Mouse (Mus musculus) layer of hippocampus, postnatal 25 days (tissue): ENCODE measurements at regions not wholly inside any gene's neighbourhood (a gene's known extent, or its start where the extent isn't known, plus 50 kb on each side); places are given as distances from the start of the nearest gene placed in this dataset.

Experiments used
- DNase-seq, 2 experiments: peaks; one replicate each; pipeline ENCODE4 v3.0.0; 2022; ENCODE audit warnings: mixed read lengths in 2 of 2, low spot score in 1 of 2; ENCODE audit errors: extremely low spot score in 1 of 2

DNA sequence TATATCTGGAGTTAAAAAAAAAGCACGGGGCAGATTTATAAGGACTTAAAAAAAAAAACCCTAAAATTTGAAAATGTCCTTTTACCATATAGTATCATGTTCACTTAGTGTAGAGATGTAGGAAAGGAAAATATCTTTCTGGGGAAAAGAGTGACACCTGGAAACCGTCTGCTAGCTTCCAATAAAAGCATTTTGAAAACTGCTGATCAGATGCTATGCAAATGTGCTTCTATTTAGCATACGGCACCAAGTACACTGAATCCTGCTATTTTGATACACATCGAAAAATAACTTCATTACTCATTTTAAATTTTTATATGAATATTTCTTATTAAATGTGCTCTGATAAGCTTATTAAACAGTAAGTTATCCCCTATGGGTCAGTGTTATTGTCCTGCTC, 148.1 kb upstream of the Rasa1 start:
- DNase-seq, result no peak

DNA sequence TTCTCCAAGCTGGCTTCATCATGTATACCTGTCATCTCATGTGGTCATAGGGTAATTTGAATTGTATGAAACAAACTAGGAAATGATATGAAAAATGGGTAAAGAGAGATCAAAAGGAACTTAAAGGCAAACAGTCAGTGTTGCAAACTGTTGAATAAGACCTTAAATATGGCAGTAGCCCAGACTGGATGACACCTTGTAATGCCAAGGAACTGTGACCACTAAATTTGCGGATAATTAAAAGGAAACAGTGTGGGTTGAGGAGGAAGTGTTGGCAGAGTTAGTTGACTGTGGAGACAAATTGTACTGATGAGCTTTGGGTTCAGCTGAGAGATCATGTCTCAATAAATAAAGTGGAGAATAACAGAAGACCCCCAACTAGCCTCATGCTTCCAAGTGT, 147.3 kb upstream of the Rasa1 start:
- no peak for DNase-seq

DNA sequence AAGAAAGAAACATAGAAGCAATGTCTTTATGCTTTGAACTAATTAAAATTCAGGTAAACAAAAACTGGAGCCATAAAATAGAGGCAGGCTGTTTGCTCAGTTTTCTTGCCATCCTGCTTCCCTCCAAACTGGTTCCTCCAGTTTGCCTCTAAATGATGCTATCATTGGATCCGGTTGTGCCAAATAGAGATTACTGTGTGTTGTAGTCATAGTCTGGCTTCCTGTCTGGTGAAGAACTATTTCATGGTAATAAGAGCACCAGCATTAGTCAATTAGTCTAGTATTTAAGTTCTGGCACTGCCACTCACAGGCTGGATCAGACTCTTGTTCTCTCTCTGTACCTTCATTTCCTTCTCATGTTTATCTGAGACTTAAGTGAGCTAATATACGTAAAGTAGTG, 141.9 kb upstream of the Rasa1 start:
- no peak for DNase-seq

DNA sequence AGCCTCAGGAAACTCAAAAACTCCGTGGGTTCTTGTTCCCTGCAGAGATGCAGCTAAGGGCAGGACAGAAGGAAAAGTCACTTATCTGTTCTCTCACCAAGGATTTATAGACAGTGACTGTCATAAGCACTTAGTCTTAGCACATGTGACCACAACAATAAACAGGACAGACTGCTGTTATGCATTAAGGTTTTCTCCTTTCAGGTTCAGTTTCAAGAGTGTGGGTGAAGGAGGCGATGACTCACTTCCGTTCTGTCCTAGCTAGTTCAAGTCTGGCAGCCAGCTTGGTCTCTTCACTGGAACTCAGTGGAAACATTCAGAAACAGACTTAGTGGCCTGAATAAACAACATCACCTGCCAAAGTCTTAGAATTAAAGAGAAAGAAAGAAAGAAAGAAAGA, 141.1 kb upstream of the Rasa1 start:
- no peak for DNase-seq

DNA sequence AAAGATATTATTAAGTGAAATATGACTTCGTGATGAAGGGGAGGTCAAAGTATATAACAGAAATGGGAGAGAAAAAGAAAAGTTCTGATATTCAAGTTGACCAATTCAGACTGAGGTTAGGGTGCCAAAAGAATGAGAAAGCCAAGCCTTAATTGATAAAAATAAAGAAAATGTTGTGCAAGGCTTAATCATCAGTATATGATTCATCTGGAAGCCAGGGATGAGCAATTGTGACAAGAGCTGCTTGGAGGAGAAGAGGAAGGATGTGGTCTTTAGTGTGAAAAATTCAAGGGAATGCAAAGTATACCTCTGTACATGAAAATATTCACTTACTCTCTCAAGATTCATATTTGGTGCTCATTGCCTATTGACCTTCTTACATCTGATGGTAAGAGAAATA, 129.7 kb upstream of the Rasa1 start:
- no peak for DNase-seq

DNA sequence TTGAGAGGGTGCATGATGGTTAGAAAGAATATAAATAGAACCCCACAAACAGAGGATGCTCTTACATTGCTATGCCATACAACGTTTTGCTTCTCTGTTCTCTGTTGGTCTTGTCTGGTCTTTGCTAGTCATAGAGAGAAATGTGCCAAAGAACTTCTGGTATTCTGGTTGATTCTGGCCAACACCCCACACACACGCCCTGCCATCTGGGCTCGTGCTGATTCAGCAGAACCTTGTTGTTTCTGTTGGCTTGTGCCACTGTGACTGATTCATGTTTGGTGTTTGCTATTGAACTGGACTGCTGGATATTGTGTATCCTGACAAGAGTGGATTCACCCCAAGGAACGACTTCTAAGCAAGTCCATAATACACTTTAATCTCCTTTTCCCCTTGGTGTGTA, 126.0 kb upstream of the Rasa1 start:
- no peak for DNase-seq

DNA sequence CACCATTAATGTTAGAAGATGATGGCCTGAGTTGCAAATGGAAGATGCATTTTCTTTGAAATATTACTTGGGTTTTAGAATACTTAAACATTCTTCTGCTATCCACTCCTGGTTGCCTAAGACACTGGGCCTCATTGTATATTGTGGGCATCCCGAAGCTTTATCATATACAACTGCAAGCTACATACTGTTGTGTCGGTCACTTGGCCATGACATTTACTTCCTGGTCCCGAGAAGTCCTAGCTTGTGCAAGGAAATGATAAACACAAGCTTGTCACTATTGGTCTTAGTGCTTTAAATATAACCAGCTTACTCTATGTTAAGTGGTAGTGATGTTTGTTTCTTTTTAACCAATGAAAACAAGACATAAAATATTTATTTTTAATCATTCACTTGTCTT, 122.4 kb upstream of the Rasa1 start:
- no peak for DNase-seq

DNA sequence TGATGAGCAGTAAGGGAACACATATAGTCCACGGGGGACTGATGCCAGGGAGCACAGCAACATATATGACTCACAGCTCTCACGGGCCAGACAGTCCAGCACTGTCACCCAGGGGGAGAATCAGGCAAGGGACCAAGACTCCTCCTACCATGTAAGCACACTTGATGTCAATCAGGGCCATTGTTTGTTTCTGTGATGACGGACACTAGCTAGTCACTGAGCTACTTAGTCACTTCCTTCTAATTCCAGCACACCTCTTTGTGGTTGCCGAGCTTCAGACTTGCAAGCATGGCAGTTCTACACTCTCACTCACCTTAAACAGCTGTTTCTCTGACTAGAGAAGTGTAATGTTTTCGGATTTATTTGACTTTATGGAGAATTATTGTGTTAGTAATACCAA, 109.9 kb upstream of the Rasa1 start:
- no peak for DNase-seq

DNA sequence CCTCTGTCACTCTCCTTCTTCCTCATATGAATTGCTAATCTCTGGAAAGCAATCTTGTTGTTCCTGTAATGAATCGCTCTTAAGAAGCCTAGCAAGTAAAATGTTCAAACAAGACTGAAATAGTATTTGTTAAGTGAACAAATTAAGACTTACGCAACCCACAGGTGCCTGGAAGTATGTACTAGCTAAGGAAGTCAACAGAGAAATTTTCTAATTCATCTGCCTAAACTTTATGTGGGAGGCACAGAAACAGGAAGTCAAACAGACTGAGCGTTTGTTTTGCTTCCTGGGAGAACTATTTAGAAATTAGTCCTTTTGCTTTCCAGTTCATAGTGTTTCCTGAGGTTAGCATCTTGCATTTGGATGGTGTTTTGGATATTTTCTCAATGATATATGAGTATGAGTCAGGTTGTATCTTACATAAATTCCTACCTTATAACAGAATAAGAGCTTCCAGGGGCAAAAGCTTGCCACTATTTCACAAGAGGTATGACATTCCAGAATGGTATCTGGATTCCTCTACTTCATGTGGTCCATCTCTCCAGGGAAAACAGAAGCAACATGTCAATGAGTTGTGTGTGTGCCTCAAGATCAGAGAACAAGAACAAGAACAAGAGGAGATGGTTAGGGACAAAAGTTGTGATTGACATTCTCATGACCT, 87.5 kb upstream of the Rasa1 start:
- no peak for DNase-seq

DNA sequence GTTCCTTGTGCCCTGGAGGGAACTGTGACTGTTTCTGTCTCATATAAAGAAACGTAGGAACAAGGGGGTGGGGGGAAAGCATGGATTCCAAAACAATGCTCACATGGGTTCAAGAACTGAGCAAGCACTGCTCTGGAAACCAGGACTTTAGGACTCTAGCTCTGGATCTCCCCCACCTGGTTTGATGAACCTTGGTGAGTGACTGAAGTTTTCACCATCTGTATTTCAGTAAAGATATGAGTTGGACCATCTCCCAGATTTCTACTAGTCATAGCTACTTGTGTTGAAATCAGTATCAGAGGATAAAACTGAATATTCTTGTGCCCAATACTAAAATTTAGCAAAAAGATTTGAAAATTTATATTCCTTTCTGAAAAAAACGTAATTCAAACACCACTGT, 70.7 kb upstream of the Rasa1 start:
- DNase-seq, result no peak

DNA sequence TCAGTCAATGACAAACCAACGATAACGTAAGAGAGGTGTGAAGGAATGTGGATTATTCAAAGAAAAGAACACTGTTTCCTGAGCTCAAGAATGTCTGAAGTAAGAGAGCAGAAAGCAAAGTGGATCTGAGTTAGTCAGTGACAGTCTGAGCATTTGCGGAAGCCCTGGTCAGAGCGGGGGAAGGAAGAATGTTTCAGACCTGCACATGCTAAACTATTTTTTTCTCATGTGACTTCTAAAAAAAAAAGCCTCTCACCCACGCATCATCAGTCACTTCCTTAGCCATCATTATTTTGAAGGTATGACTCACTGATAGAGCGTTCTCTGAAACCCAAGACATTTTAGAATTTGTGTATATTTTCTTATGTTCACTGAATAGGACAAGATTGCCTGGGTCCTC, 70.2 kb upstream of the Rasa1 start:
- no peak for DNase-seq

DNA sequence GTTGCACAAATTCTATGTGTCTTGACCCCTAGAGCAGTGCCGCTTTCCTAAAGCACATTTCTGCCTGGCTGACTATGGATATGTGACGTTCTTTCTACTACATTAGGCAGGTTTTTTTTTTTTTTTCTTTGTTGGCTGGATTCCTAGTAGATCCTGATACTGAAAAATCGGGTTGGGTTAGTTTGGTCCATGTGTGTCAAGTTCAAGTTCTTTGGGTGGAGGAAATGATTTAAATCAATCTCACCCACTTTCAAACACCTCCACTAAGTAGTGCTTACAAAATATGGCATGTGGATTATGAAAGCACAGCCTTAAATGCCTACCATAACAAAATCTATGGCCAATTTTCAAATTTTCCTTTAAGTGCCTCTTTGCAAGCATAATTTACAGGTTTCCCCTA, 63.1 kb upstream of the Rasa1 start:
- DNase-seq, result no peak
